9 mouse cellular contexts compared by ENCODE assay signal in the genomic region with DNA sequence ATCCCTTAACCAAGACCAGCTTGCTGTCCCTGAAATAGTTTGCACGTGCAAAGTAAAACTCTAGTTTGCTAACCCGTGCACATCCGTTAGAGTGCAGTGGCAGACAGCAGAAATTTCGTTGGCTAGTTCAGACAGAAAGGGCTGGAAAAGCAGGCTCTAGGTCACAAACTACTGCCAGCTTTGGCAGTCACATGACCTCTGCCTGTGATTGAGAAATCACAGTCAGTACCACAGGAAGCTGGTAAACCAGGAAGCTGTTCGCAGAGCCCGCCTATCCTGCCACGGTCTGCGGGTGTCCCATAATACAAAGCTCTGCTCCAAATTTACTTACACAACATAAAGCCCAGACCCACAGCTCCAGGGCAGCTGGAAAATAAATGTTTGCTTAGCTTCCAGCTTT. TPM values are rescaled to one million over a fixed set of nuclear protein-coding genes. Genes with fewer than 3 reads are reported as not detected.
A peak's percentile ranks its signal among the peaks of the same experiment; 100 is the strongest.
DNase-seq lines count a peak whose midpoint lies in the region; ATAC-seq and TF ChIP-seq lines count a peak whose summit lies in the region.
"Had no signal": no experiment of that assay in that cellular context is flagged by ENCODE, and none has a peak within 500 bp of the region (broad histone marks: within the 10 kb centered on the region; RNA-seq: fewer than 3 reads in every experiment).

No protein-coding gene starts in this region.

- intact Hi-C loops in heart, adult 2 months (cut with DNase I) = loop anchor here (1.0 kb wide), 1 partner anchor 32 kb away; no protein-coding TSS in a partner anchor

- no peaks in the 10 kb centered on the region for H3K27me3 ChIP-seq in heart, adult 2 months (ENCODE audit: control insufficient read depth, insufficient read depth, low read length)
- H3K27me3 ChIP-seq in heart, embryonic 11.5 days (ENCODE audit: control insufficient read depth, insufficient read depth, low read length) = no peaks in the 10 kb centered on the region
- H3K27me3 ChIP-seq in intestine, embryonic 16.5 days (replicated peaks; ENCODE audit: control insufficient read depth, insufficient read depth, low read length) = no peaks in the 10 kb centered on the region
- no peaks in the 10 kb centered on the region; the same call in 1 of the 2 replicates for H3K27me3 ChIP-seq in lung, embryonic 15.5 days
- H3K27me3 ChIP-seq in hindbrain, embryonic 16.5 days (replicated peaks; ENCODE audit: control insufficient read depth, insufficient read depth, low read length) = no peaks in the 10 kb centered on the region

- no peak for ATAC-seq in heart, embryonic 11.5 days (replicated peaks; ENCODE audit: insufficient number of reproducible peaks, low FRiP score, low TSS enrichment)
- peak; percentile 66 for ATAC-seq in intestine, embryonic 16.5 days
- peak; percentile 78; the same call in 1 of the 2 replicates for ATAC-seq in lung, embryonic 15.5 days (ENCODE audit: borderline replicate concordance, extremely low read depth, low FRiP score, low TSS enrichment)
- ATAC-seq in hindbrain, embryonic 16.5 days = no peak

- peaks cover 3% of the 10 kb centered on the region; the same call in 1 of the 2 replicates for H3K4me1 ChIP-seq in heart, adult 2 months (ENCODE audit: control insufficient read depth, insufficient read depth, low read length)
- no peaks in the 10 kb centered on the region for H3K4me1 ChIP-seq in heart, embryonic 11.5 days (ENCODE audit: control insufficient read depth, insufficient read depth, low read length)
- peaks cover 6% of the 10 kb centered on the region; the same call in 1 of the 2 replicates for H3K4me1 ChIP-seq in intestine, embryonic 16.5 days (ENCODE audit: control insufficient read depth, insufficient read depth, low read length)
- peaks cover 12% of the 10 kb centered on the region; the same call in 1 of the 2 replicates for H3K4me1 ChIP-seq in lung, embryonic 15.5 days
- no peaks in the 10 kb centered on the region for H3K4me1 ChIP-seq in hindbrain, embryonic 16.5 days (ENCODE audit: control insufficient read depth, insufficient read depth, low read depth, low read length)

- peak; percentile 33 for TF ChIP-seq CTCF in heart, adult 2 months (IDR thresholded peaks at IDR 0.05)

- peak; percentile 64 to 81 for DNase-seq in heart, adult 2 months
- DNase-seq in adrenal gland, postnatal 25 days = peak; percentile 45
- DNase-seq in frontal cortex, postnatal 14 days (ENCODE audit: low spot score in 2 of 2) = no peak
- DNase-seq in cerebellum, postnatal 4 days (ENCODE audit: low spot score in 2 of 2) = no peak

- TF ChIP-seq EP300 in heart, adult 2 months (IDR thresholded peaks at IDR 0.05; ENCODE audit: insufficient read depth, low read depth, low read length) = peak; percentile 22; the same call in 1 of the 2 replicates

- H3K4me3 ChIP-seq in heart, adult 2 months = no peak overlapping the region
- no peak overlapping the region for H3K4me3 ChIP-seq in heart, embryonic 11.5 days (ENCODE audit: low read depth, low read length)
- H3K4me3 ChIP-seq in intestine, embryonic 16.5 days (ENCODE audit: low read length) = no peak overlapping the region
- no peak overlapping the region for H3K4me3 ChIP-seq in lung, embryonic 15.5 days
- no peak overlapping the region for H3K4me3 ChIP-seq in hindbrain, embryonic 16.5 days (ENCODE audit: low read length)
- H3K4me3 ChIP-seq: limb, embryonic 13.5 days had no signal

- H3K79me2 ChIP-seq in heart, adult 2 months (replicated peaks; ENCODE audit: control insufficient read depth, insufficient read depth, low read length) = no peaks in the 10 kb centered on the region

- no peak overlapping the region for H3K9ac ChIP-seq in heart, adult 2 months (ENCODE audit: low read depth, low read length)
- no peak overlapping the region for H3K9ac ChIP-seq in heart, embryonic 11.5 days (ENCODE audit: low read depth, low read length)
- 0 out of 2 replicates have a peak overlapping the region, but pooled peaks have one; percentile 21 for H3K9ac ChIP-seq in intestine, embryonic 16.5 days (ENCODE audit: low read depth, low read length)
- no peak overlapping the region for H3K9ac ChIP-seq in lung, embryonic 15.5 days
- H3K9ac ChIP-seq in hindbrain, embryonic 16.5 days (ENCODE audit: low read depth, low read length) = no peak overlapping the region
- H3K9ac ChIP-seq: limb, embryonic 13.5 days had no signal

- H3K9me3 ChIP-seq in heart, embryonic 11.5 days (replicated peaks; ENCODE audit: control insufficient read depth, low read length) = 0 out of 2 replicates have a peak, but pooled peaks cover 3% of the 10 kb centered on the region
- peaks cover 4% of the 10 kb centered on the region; the same call in 1 of the 2 replicates for H3K9me3 ChIP-seq in intestine, embryonic 16.5 days (ENCODE audit: control insufficient read depth, low read length)
- peaks cover 3% of the 10 kb centered on the region; the same call in 1 of the 2 replicates for H3K9me3 ChIP-seq in lung, embryonic 15.5 days
- H3K9me3 ChIP-seq in hindbrain, embryonic 16.5 days (ENCODE audit: control insufficient read depth, low read length) = no peaks in the 10 kb centered on the region

- H3K27ac ChIP-seq in heart, adult 2 months = peak overlapping the region; percentile 40
- no peak overlapping the region for H3K27ac ChIP-seq in heart, embryonic 11.5 days (ENCODE audit: low read depth, low read length)
- peak overlapping the region; percentile 23; the same call in 1 of the 2 replicates for H3K27ac ChIP-seq in intestine, embryonic 16.5 days (ENCODE audit: low read length)
- H3K27ac ChIP-seq in lung, embryonic 15.5 days = peak overlapping the region; percentile 68
- no peak overlapping the region for H3K27ac ChIP-seq in hindbrain, embryonic 16.5 days (ENCODE audit: low read depth, low read length)
- H3K27ac ChIP-seq: limb, embryonic 13.5 days had no signal

- no peaks in the 10 kb centered on the region for H3K36me3 ChIP-seq in heart, adult 2 months (ENCODE audit: control insufficient read depth, insufficient read depth, low read length)
- H3K36me3 ChIP-seq in heart, embryonic 11.5 days (ENCODE audit: control insufficient read depth, insufficient read depth, low read length) = no peaks in the 10 kb centered on the region
- H3K36me3 ChIP-seq in intestine, embryonic 16.5 days (ENCODE audit: control insufficient read depth, insufficient read depth, low read length) = no peaks in the 10 kb centered on the region
- H3K36me3 ChIP-seq in lung, embryonic 15.5 days = no peaks in the 10 kb centered on the region
- H3K36me3 ChIP-seq in hindbrain, embryonic 16.5 days (ENCODE audit: control insufficient read depth, insufficient read depth, low read length) = no peaks in the 10 kb centered on the region
- H3K36me3 ChIP-seq: limb, embryonic 13.5 days had no signal

- peak; percentile 58 for TF ChIP-seq POLR2A in heart, adult 2 months (IDR thresholded peaks at IDR 0.05; ENCODE audit: insufficient read depth, low read depth, low read length)

- no peak overlapping the region for H3K4me2 ChIP-seq in heart, embryonic 11.5 days
- no peak overlapping the region for H3K4me2 ChIP-seq in intestine, embryonic 16.5 days (ENCODE audit: low read depth, low read length)
- H3K4me2 ChIP-seq in lung, embryonic 15.5 days = peak overlapping the region; percentile 19; the same call in 1 of the 2 replicates
- no peak overlapping the region for H3K4me2 ChIP-seq in hindbrain, embryonic 16.5 days (ENCODE audit: low read length)
- H3K4me2 ChIP-seq: limb, embryonic 13.5 days had no signal

- WGBS in heart, adult 2 months = 27% methylated on average over 8 of the region's 8 CpGs
- WGBS in heart, embryonic 11.5 days (ENCODE audit: insufficient replicate concordance) = 63% methylated on average over 8 of the region's 8 CpGs
- WGBS in intestine, embryonic 16.5 days = 52% methylated on average over 8 of the region's 8 CpGs
- 35% methylated on average over 8 of the region's 8 CpGs for WGBS in lung, embryonic 15.5 days
- WGBS in hindbrain, embryonic 16.5 days = 75% methylated on average over 8 of the region's 8 CpGs

RNA-seq across cellular contexts. Expression of a gene that starts 2.4 kb away (rescaled TPM):
- not detected for total RNA-seq in heart, adult 2 months (2021)
- not detected in 2 replicates for polyA plus RNA-seq in heart, adult 2 months (2012; rRNA removed)
- polyA plus RNA-seq in heart, embryonic 11.5 days (2014; fragmentation: Nextera tagmentation; extraction: Ambion mirVana) = not detected in 2 replicates
- total RNA-seq in adrenal gland, postnatal 25 days (2021) = 0.62 and 0.64 TPM in 2 replicates
- polyA plus RNA-seq in intestine, embryonic 16.5 days (2015; fragmentation: Nextera tagmentation; extraction: Ambion mirVana) = not detected in 2 replicates
- polyA plus RNA-seq in lung, embryonic 15.5 days (2015; fragmentation: Nextera tagmentation; extraction: Ambion mirVana) = not detected in 2 replicates
- not detected in 2 replicates for polyA plus RNA-seq in hindbrain, embryonic 16.5 days (2015; fragmentation: Nextera tagmentation; extraction: Ambion mirVana)
- polyA plus RNA-seq: limb, embryonic 13.5 days had no signal

RNA-seq across cellular contexts. Expression of a gene that starts 15.1 kb away (rescaled TPM):
- total RNA-seq in heart, adult 2 months (2021) = 10 to 100 TPM; 24.1 to 29.5 TPM
- polyA plus RNA-seq in heart, adult 2 months (2012; rRNA removed) = 35.0 and 39.7 TPM in 2 replicates
- polyA plus RNA-seq in heart, embryonic 11.5 days (2014; fragmentation: Nextera tagmentation; extraction: Ambion mirVana) = 1.5 and 2.0 TPM in 2 replicates
- 11.1 and 15.5 TPM in 2 replicates for total RNA-seq in adrenal gland, postnatal 25 days (2021)
- polyA plus RNA-seq in intestine, embryonic 16.5 days (2015; fragmentation: Nextera tagmentation; extraction: Ambion mirVana) = 31.2 and 31.9 TPM in 2 replicates
- polyA plus RNA-seq in lung, embryonic 15.5 days (2015; fragmentation: Nextera tagmentation; extraction: Ambion mirVana) = 68.2 and 72.4 TPM in 2 replicates
- polyA plus RNA-seq in hindbrain, embryonic 16.5 days (2015; fragmentation: Nextera tagmentation; extraction: Ambion mirVana) = 10.2 and 12.7 TPM in 2 replicates

RNA-seq across cellular contexts. Expression of a gene that starts 34.8 kb away (rescaled TPM):
- total RNA-seq in heart, adult 2 months (2021) = 1 to 10 TPM in 1 of 2 experiments, under 1 TPM in 1; 0.86 to 1.3 TPM
- polyA plus RNA-seq in heart, adult 2 months (2012; rRNA removed) = 1.6 and 1.9 TPM in 2 replicates
- 0.30 and 0.33 TPM in 2 replicates for polyA plus RNA-seq in heart, embryonic 11.5 days (2014; fragmentation: Nextera tagmentation; extraction: Ambion mirVana)
- total RNA-seq in adrenal gland, postnatal 25 days (2021) = 9.0 and 10.2 TPM in 2 replicates
- polyA plus RNA-seq in intestine, embryonic 16.5 days (2015; fragmentation: Nextera tagmentation; extraction: Ambion mirVana) = 0.12 TPM in 2 replicates
- polyA plus RNA-seq in lung, embryonic 15.5 days (2015; fragmentation: Nextera tagmentation; extraction: Ambion mirVana) = 0.19 and 0.24 TPM in 2 replicates
- polyA plus RNA-seq in hindbrain, embryonic 16.5 days (2015; fragmentation: Nextera tagmentation; extraction: Ambion mirVana) = 0.06 and 0.09 TPM in 2 replicates

Comparison
In these comparisons a context has a peak if more than half of its experiments do, and no peak if none do; other contexts are left out.
1. H3K27ac ChIP-seq: peak in heart, adult 2 months (single experiment), intestine, embryonic 16.5 days (single experiment) and lung, embryonic 15.5 days (single experiment); none in heart, embryonic 11.5 days (single experiment) and hindbrain, embryonic 16.5 days (single experiment).
2. DNase-seq: peak in heart, adult 2 months (2 of 2) and adrenal gland, postnatal 25 days (single experiment); none in frontal cortex, postnatal 14 days (0 of 2) and cerebellum, postnatal 4 days (0 of 2).
3. ATAC-seq: peak in intestine, embryonic 16.5 days (single experiment) and lung, embryonic 15.5 days (single experiment); none in heart, embryonic 11.5 days (single experiment) and hindbrain, embryonic 16.5 days (single experiment).